ENCODE assay signal across 1 mouse cellular context in the genomic region with DNA sequence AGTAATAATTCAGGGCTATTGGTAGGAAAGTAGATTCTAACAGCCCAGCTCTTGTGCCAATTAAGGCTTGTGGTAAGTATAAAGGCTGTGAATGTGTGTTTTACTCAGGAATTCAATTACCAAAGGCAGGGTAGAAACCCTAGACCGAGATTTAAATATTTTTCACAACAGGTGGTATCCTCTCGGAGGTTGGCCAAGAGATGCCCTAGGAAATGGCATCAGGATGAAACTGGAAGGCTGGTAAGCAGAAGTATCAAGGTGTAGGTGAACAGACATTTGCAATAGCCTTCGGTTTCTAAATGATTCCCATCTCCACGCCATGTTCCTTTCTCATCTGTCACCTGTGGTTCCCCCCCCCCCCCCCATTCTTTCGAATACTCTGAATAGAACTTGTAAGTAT.
TF ChIP-seq lines count a peak whose summit lies in the region.

No protein-coding gene starts in this region.

TF ChIP-seq in CH12.LX, 34 proteins besides CTCF, POLR2A, EP300 and RAD21 (continued from another document):
- no peak for TF ChIP-seq MAX (IDR thresholded peaks at IDR 0.05; ENCODE audit: low read length)
- no peak for TF ChIP-seq JUN (IDR thresholded peaks at IDR 0.05; ENCODE audit: insufficient read depth, low read depth, low read length)
- TF ChIP-seq E2F4 (IDR thresholded peaks at IDR 0.05; ENCODE audit: insufficient replicate concordance, low read depth, low read length) = no peak
- TF ChIP-seq ZKSCAN1 (IDR thresholded peaks at IDR 0.05; ENCODE audit: borderline replicate concordance, low read depth, low read length) = no peak
- TF ChIP-seq UBTF (IDR thresholded peaks at IDR 0.05; ENCODE audit: low read depth, low read length) = no peak
- no peak for TF ChIP-seq NRF1 (IDR thresholded peaks at IDR 0.05; ENCODE audit: low read depth, low read length)
TF ChIP-seq in CH12.LX: peak in this region for 0.
